Mouse (Mus musculus) urinary bladder, adult 2 months (tissue): ENCODE results near the gene Dnajb1. TPM values are rescaled to one million over a fixed set of nuclear protein-coding genes. Genes with fewer than 3 reads are reported as not detected.

Source experiments
- DNase-seq: peaks from one replicate; pipeline ENCODE4 v3.0.0; 2022; ENCODE audit warnings: low spot score
- polyA plus RNA-seq: library from polyadenylated mRNA; depleted of rRNA; stranded (reverse); fragments of >200 nt; gene quantifications from 2 replicates; pipeline ENCODE4 v1.2.3, GENCODE M21; 2012; rRNA removed

The Dnajb1 gene
- polyA plus RNA-seq, 1 experiment: 36.8 TPM

- DNase-seq: no peak
Measured at GRCm38 (mm10) chr8:83654725-83655124, 46.7 kb downstream of the Dnajb1 start.

GRCm38 (mm10) chr8:83656043-83656442 lies 48.0 kb downstream of the Dnajb1 start:
- DNase-seq: no peak

DNA sequence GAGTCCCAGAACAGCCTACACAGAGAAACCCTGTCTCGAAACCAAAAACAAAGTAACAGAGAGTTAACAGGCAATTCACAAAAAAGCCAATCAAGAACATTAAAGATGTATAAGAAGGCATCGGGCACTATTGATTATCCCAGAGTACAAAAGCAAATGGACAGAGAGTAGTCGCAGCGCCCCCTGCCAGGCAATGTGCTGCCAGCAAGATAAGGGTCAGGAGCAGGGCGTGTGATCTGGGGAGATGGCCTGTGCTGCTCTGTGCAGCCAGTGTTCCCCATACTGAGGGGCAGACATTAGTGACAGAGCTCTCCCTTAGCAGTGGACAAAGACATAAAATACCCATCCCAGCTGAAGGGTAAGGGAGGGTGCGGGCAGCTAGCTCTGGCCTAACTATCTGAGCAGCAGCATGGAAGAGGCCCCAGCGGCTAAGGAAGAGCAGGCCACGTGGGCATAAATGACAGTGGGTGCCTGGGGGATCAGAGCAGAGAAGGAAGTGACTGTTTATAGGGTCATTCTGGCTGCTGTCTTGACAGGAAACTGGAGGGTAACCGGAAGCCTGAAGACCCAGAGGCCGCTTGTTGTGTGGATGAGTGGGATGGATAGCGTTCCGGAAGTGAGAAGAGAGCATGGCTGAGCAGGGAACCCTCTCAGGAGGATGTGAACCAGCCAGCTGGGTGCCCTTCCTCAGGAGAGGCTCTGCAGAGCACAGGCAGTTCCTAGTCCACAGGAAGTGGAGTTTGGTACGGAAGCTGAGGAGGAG lies 48.7 kb downstream of the Dnajb1 start:
- no peak for DNase-seq

- peak; percentile 21 for DNase-seq
Measured at GRCm38 (mm10) chr8:83660545-83660944, 52.6 kb downstream of the Dnajb1 start.

GRCm38 (mm10) chr8:83660995-83661680 lies 53.1 kb downstream of the Dnajb1 start:
- DNase-seq: peak; percentile 28

Other genes starting within 250 kb of the Dnajb1 start
- 0.01 and 0.06 TPM in 2 replicates for gene Clgn, start 218.3 kb upstream of the Dnajb1 start, polyA plus RNA-seq
- gene Scoc, start 149.8 kb upstream of the Dnajb1 start, polyA plus RNA-seq: 69.9 and 80.0 TPM in 2 replicates
- gene Olfr370, start 72.4 kb upstream of the Dnajb1 start, polyA plus RNA-seq: not detected in 2 replicates
- gene Ndufb7, start 41.5 kb upstream of the Dnajb1 start, polyA plus RNA-seq: 241 and 263 TPM in 2 replicates
- 298 and 313 TPM in 2 replicates for gene Tecr, start 222 bp upstream of the Dnajb1 start, polyA plus RNA-seq
- gene Gipc1, start 44.5 kb downstream of the Dnajb1 start, polyA plus RNA-seq: 86.2 and 102 TPM in 2 replicates
- gene Ptger1, start 58.5 kb downstream of the Dnajb1 start, polyA plus RNA-seq: 4.9 and 5.5 TPM in 2 replicates
- gene Pkn1, start 91.0 kb downstream of the Dnajb1 start, polyA plus RNA-seq: 39.0 and 43.3 TPM in 2 replicates
- 24.8 and 36.4 TPM in 2 replicates for gene Ddx39, start 107.0 kb downstream of the Dnajb1 start, polyA plus RNA-seq
- gene Adgre5, start 133.1 kb downstream of the Dnajb1 start, polyA plus RNA-seq: 119 and 129 TPM in 2 replicates